Mouse (Mus musculus) embryonic facial prominence, embryonic 15.5 days (tissue): Measurements from ENCODE around the gene C2cd5. TPM values are rescaled to one million over a fixed set of nuclear protein-coding genes. Genes with fewer than 3 reads are reported as not detected.

Source experiments
- ATAC-seq: fragments of 200-750 bp; cut with Nextera tagmentation; 2 replicates; pipeline ENCODE4 v1.8.0; 2017; ENCODE audit warnings: low read depth, moderate TSS enrichment; ENCODE audit not compliant: insufficient number of reproducible peaks, low FRiP score, low TSS enrichment
- H3K27ac ChIP-seq: fragments of 300-500 bp; sonication (generic); replicated peaks from 2 replicates; pipeline ENCODE4 v1.5.1; 2015; ENCODE audit warnings: mild to moderate bottlenecking, inconsistent platforms
- H3K27me3 ChIP-seq: fragments of 300-500 bp; sonication (generic); 2 replicates; pipeline ENCODE4 v1.6.1; 2015; ENCODE audit warnings: inconsistent platforms
- H3K36me3 ChIP-seq: fragments of 300-500 bp; sonication (generic); 2 replicates; pipeline ENCODE4 v1.6.1; 2015; ENCODE audit warnings: mild to moderate bottlenecking, inconsistent platforms
- H3K4me1 ChIP-seq: fragments of 300-500 bp; sonication (generic); 2 replicates; pipeline ENCODE4 v1.6.1; 2015; ENCODE audit warnings: inconsistent platforms
- H3K4me2 ChIP-seq: fragments of 300-500 bp; sonication (generic); replicated peaks from 2 replicates; pipeline ENCODE4 v1.6.1; 2015; ENCODE audit warnings: mild to moderate bottlenecking, inconsistent platforms
- H3K4me3 ChIP-seq: fragments of 300-500 bp; sonication (generic); replicated peaks from 2 replicates; pipeline ENCODE4 v1.5.1; 2015; ENCODE audit warnings: mild to moderate bottlenecking, inconsistent platforms
- H3K9ac ChIP-seq: fragments of 300-500 bp; sonication (generic); 2 replicates; pipeline ENCODE4 v1.6.1; 2015; ENCODE audit warnings: inconsistent platforms
- H3K9me3 ChIP-seq: fragments of 300-500 bp; sonication (generic); replicated peaks from 2 replicates; pipeline ENCODE4 v1.6.1; 2016; ENCODE audit warnings: inconsistent platforms
- WGBS: fragments of 180-500 bp; shearing (Covaris S2); methylation state at CpG from one replicate; pipeline ENCODE4 v1.1.7; 2015; 5-methylcytosine and 5-hydroxymethylcytosine counted together
- polyA plus RNA-seq: library from polyadenylated mRNA; unstranded; fragments of >200 nt; fragmentation: Nextera tagmentation; extraction: Ambion mirVana; gene quantifications from 2 replicates; pipeline ENCODE4 v1.2.1, GENCODE M21; 2015

Gene C2cd5
- polyA plus RNA-seq, 1 experiment from 2014 or later, result 29.9 TPM

- Histone ChIP-seq H3K36me3 (peaks cover 17% of the 10 kb centered on the region), H3K4me2 (no peak overlapping the region), H3K27ac (no peak overlapping the region), H3K4me1 (no peaks in the 10 kb centered on the region), H3K4me3 (no peak overlapping the region), H3K27me3 (no peaks in the 10 kb centered on the region), H3K9ac (no peak overlapping the region), H3K9me3 (no peaks in the 10 kb centered on the region)
- no peak for ATAC-seq
- WGBS, result 87% methylated on average over 4 of the region's 4 CpGs
These were observed 7.1 kb downstream of the C2cd5 start for GRCm38 (mm10) chr6:143092856-143093255.

- H3K4me3 ChIP-seq, result no peak overlapping the region
- H3K4me1 ChIP-seq, result no peaks in the 10 kb centered on the region
- no peak for ATAC-seq
- H3K9ac ChIP-seq, result no peak overlapping the region
- H3K36me3 ChIP-seq, result peaks cover 34% of the 10 kb centered on the region
- 97% methylated on average over 6 of the region's 6 CpGs for WGBS
- H3K27me3 ChIP-seq, result no peaks in the 10 kb centered on the region
- no peak overlapping the region for H3K27ac ChIP-seq
- H3K9me3 ChIP-seq, result no peaks in the 10 kb centered on the region
- no peak overlapping the region for H3K4me2 ChIP-seq
These were observed 8.9 kb downstream of the C2cd5 start for GRCm38 (mm10) chr6:143091076-143091475.

DNA sequence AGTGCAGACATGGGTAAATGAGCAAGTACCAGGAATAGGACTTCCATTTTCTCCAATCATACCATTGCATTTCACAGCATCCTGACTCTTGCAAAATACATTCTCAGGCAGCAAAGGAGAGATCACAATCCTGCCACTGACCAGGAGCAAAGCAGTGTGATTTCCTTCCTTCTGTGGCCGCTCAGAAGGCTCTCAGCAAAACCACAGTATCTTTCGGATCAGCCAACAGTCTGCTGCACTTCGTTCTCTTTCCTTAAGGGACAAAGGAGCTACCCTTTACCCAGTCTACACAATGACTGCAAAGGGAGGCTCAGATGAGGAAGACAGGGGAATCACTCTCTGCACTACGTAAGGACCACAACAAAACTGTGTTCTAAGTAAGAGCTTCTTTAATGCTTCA is 12.6 kb downstream of the C2cd5 start:
- 89% methylated on average over 4 of the region's 4 CpGs for WGBS
- no peak overlapping the region for H3K27ac ChIP-seq
- H3K9me3 ChIP-seq, result no peaks in the 10 kb centered on the region
- no peak overlapping the region for H3K4me2 ChIP-seq
- no peak overlapping the region for H3K9ac ChIP-seq
- no peaks in the 10 kb centered on the region for H3K4me1 ChIP-seq
- H3K4me3 ChIP-seq, result no peak overlapping the region
- no peak for ATAC-seq
- peaks cover 64% of the 10 kb centered on the region for H3K36me3 ChIP-seq
- H3K27me3 ChIP-seq, result no peaks in the 10 kb centered on the region

DNA sequence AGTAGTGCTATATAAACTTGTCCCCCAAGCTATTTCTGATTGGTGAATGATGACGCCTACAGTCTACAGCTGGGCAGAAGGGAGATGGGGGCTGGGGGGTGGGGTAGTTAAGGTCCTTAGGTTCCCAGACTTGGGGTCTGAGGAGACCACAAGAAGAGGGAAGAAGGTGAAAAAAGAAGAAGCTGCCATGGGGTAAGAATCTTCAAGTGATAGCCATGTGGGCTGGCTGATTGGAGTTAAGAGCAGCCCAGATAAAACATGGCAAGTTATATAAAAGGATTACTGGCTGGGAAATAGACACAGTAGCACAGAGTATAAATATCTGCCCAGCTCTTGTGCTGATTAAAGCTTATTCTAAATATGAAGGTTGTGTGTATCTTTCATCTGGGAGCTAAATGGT is 14.0 kb downstream of the C2cd5 start:
- Histone ChIP-seq H3K27me3 (no peaks in the 10 kb centered on the region), H3K27ac (no peak overlapping the region), H3K4me1 (no peaks in the 10 kb centered on the region), H3K36me3 (peaks cover 60% of the 10 kb centered on the region), H3K9me3 (no peaks in the 10 kb centered on the region), H3K4me3 (no peak overlapping the region), H3K4me2 (no peak overlapping the region), H3K9ac (no peak overlapping the region)
- 91% methylated on average over 1 of the region's 1 CpGs for WGBS
- no peak for ATAC-seq

DNA sequence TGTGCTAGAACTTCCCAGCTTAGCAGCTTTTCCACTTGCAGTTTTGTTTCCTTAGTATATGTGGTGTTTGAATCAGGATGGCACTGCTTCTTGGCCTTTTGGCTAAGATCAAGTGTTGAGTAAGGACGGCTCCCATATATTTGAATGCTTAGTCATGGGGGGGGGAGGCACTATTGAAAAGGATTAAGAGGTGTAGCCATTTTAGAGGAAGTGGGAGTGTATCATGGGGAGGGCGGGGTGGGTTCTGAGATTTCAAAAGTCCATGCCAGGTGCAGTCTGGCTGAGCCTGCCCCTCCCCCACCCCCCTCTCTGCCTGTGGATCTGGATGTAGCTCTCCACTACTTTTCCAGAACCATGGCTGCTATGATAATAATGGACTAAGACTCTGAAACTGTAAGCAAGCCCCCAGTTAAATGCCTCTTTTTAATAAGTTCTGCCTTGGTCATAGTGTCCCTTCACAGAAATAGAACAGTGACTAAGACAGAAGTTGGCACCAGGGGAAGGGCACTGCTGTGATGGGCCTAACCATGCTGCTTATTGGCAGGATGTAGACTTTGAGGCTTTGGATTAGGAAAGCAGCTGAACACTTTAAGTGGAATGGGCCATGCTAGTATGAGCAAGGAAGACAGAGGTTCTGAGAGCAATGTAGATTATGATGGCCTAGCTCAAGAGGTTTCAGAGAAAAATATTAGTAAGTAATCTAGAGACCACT is 15.5 kb downstream of the C2cd5 start:
- no peak for ATAC-seq
- H3K36me3 ChIP-seq, result peaks cover 59% of the 10 kb centered on the region
- no peak overlapping the region for H3K27ac ChIP-seq
- no peak overlapping the region for H3K4me2 ChIP-seq
- H3K9me3 ChIP-seq, result no peaks in the 10 kb centered on the region
- H3K4me3 ChIP-seq, result no peak overlapping the region
- no peaks in the 10 kb centered on the region for H3K27me3 ChIP-seq
- 93% methylated on average over 2 of the region's 2 CpGs for WGBS
- no peaks in the 10 kb centered on the region for H3K4me1 ChIP-seq
- H3K9ac ChIP-seq, result no peak overlapping the region

DNA sequence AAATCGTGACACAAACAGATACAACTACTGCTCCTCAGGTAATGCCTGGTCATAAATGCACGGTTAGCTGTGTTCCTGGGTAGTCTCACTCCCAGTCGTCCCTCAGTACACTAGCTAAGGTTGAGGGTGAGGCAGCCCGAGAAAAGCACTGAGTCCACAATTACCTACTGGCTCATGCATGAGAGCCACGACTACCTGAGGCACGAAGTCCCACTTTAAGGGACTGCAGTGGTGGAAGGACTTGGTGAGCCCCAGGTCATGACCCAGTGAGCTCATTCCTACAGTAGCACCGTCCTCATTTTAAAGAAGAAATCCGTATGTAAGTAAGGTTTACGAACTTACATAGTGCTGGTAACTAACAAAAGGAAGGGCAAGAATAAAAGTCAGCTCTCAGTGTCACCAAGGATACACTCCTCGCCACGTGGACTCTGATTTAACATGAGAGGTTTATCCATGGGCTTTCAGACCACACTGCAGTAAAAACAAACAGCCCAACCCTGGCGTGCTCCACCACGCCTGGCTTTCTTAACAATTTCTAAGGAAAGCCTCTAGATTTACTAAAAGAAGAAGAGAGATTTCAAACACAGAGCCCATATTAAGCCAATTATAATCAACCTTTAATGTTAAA is 18.3 kb downstream of the C2cd5 start:
- ATAC-seq, result no peak
- Histone ChIP-seq H3K9me3 (no peaks in the 10 kb centered on the region), H3K4me2 (no peak overlapping the region), H3K4me1 (no peaks in the 10 kb centered on the region), H3K27ac (no peak overlapping the region), H3K27me3 (no peaks in the 10 kb centered on the region), H3K9ac (no peak overlapping the region), H3K4me3 (no peak overlapping the region), H3K36me3 (peaks cover 57% of the 10 kb centered on the region)
- 76% methylated on average over 13 of the region's 13 CpGs for WGBS

DNA sequence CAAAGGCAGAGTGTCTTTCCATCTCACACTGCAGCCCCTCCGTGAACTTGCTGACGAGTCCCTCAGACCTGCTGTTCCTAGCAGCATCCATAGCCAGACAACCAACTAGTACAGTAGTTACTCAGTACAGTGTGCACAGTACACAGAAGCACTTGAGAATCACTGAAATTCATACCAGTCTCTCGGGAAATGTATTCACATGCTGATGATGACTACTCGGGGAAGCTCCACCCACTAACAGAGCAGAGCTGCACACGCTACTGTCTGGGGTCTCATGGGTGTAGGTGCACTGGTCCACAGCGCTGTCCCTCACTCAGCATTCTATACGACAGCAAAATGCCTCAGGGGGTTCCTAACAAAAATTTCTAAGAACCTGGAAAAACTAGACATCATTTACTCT is 19.2 kb downstream of the C2cd5 start:
- H3K27me3 ChIP-seq, result no peaks in the 10 kb centered on the region
- no peak overlapping the region for H3K9ac ChIP-seq
- no peak for ATAC-seq
- no peak overlapping the region for H3K27ac ChIP-seq
- no peaks in the 10 kb centered on the region for H3K4me1 ChIP-seq
- 61% methylated on average over 7 of the region's 7 CpGs for WGBS
- no peak overlapping the region for H3K4me3 ChIP-seq
- no peak overlapping the region for H3K4me2 ChIP-seq
- peaks cover 49% of the 10 kb centered on the region for H3K36me3 ChIP-seq
- H3K9me3 ChIP-seq, result no peaks in the 10 kb centered on the region

- Histone ChIP-seq H3K27me3 (no peaks in the 10 kb centered on the region), H3K36me3 (peaks cover 41% of the 10 kb centered on the region), H3K9ac (no peak overlapping the region), H3K4me3 (no peak overlapping the region), H3K9me3 (no peaks in the 10 kb centered on the region), H3K4me1 (no peaks in the 10 kb centered on the region), H3K4me2 (no peak overlapping the region), H3K27ac (0 out of 2 replicates have a peak overlapping the region, but pooled peaks have one; percentile 41)
- no peak for ATAC-seq
- WGBS, result 56% methylated on average over 4 of the region's 4 CpGs
These were observed 20.8 kb downstream of the C2cd5 start for GRCm38 (mm10) chr6:143079126-143079525.

DNA sequence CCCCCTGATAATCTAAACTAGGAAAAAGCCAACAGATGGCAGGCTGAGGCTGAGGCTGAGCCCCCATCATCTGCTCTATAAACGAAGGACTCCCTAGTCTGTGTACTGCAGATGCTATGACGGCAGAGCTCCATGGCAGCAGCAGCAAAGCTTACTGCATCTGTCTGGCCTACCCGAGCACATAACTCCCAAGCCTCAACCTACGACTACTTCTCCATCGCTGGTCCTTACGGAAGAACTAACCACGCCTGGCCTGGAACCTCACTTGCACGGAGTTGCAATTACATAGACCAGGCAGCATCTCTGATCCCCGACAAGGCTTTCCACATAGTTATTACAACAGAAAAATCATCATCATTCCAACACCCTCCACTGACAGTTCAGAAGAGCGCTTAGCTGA is 23.5 kb downstream of the C2cd5 start:
- Histone ChIP-seq H3K9me3 (no peaks in the 10 kb centered on the region), H3K4me2 (no peak overlapping the region), H3K36me3 (peaks cover 28% of the 10 kb centered on the region), H3K9ac (no peak overlapping the region), H3K27ac (no peak overlapping the region), H3K4me1 (no peaks in the 10 kb centered on the region), H3K4me3 (no peak overlapping the region), H3K27me3 (no peaks in the 10 kb centered on the region)
- ATAC-seq, result no peak
- WGBS, result 83% methylated on average over 10 of the region's 10 CpGs

DNA sequence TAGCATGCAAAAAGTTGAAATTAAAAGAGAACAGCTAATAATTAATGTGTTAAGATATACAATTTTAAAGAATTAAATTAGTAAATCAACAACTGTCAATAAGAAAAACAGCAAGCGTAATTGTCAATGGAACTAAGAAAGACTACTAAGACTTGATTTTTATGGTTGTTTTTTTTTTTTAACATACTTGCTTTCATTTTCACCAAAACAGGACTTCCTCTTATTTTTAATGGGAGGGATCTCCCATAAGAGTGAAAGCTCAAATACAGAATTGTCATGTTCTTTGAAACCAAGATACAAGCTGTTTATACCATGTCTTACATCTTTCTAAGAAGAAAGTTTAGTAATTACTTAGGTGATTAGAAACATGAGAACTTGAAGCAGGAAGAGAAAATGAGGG is 26.0 kb downstream of the C2cd5 start:
- Histone ChIP-seq H3K4me2 (no peak overlapping the region), H3K9me3 (no peaks in the 10 kb centered on the region), H3K4me3 (no peak overlapping the region), H3K36me3 (peaks cover 27% of the 10 kb centered on the region), H3K9ac (no peak overlapping the region), H3K27me3 (no peaks in the 10 kb centered on the region), H3K27ac (no peak overlapping the region), H3K4me1 (no peaks in the 10 kb centered on the region)
- ATAC-seq, result no peak
- WGBS, result 87% methylated on average over 1 of the region's 1 CpGs

- 86% methylated on average over 6 of the region's 6 CpGs for WGBS
- H3K9me3 ChIP-seq, result no peaks in the 10 kb centered on the region
- H3K27ac ChIP-seq, result no peak overlapping the region
- H3K27me3 ChIP-seq, result no peaks in the 10 kb centered on the region
- H3K4me1 ChIP-seq, result no peaks in the 10 kb centered on the region
- peaks cover 25% of the 10 kb centered on the region for H3K36me3 ChIP-seq
- H3K4me3 ChIP-seq, result no peak overlapping the region
- H3K4me2 ChIP-seq, result no peak overlapping the region
- H3K9ac ChIP-seq, result no peak overlapping the region
- ATAC-seq, result no peak
These were observed 26.5 kb downstream of the C2cd5 start for GRCm38 (mm10) chr6:143073476-143073875.
